Mouse (Mus musculus): ENCODE measurements around the gene Krit1. TPM values are rescaled to one million over a fixed set of nuclear protein-coding genes. Genes with fewer than 3 reads are reported as not detected.
A peak's percentile ranks its signal among the peaks of the same experiment; 100 is the strongest.

Gene Krit1
- polyA plus RNA-seq (2015; fragmentation: Nextera tagmentation; extraction: Ambion mirVana), result 18.2 and 19.8 TPM in 2 replicates

DNA sequence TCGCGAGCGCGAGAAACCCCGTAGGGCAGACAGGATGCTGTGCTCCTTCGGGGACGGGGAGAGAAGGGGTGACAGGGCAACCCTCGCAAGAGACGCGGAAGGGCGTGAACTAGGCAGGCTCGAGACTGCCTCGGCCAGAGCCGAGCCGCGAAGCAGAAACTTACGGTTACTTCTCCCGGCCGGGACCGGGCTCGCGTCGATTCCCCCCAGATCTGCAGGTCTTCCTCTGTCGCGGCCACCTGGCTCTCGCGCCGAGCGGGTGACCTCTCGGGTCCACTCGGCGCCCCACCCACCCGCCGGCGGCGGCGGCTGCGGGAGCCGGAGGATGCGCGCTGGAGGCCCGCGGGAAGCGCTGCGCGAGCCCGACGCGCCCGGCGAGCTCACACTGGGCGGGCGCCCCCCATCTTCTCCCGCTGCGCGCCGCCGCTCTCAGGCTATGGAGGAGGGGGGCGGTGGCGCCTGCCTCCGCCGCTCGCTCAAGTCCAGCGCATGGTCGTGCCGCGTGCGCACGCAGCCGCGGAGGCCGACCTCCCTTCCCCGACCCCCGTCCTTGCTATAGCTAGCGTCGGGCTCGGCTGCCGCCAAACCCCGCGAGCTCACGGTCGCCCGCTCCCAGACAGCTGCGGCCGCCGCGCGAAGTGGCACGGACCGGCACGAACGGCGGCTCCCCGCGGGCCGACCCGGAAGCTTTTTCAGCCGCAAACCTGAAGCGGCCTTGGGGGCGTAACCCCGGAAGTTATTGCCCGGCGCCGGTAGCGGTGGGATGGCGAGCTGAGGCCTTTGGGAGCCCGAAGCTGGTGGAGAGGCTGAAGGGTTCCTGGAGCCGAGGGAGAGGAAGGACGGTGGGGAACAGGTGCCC is at the start of gene Krit1, which contains the start of gene Ankib1:
Krit1 (plus strand) TSS at position 752 of the 859 bp plus-strand sequence.
Ankib1 (minus strand) TSS at position 493 of the 859 bp plus-strand sequence.
- H3K36me3 ChIP-seq (ENCODE audit: control insufficient read depth, insufficient read depth, low read length), result no peaks in the 10 kb centered on the region
- peak within 1 kb of the TSS; percentile 77 for H3K4me2 ChIP-seq (replicated peaks; ENCODE audit: low read depth)
- peak within 1 kb of the TSS; percentile 83 for H3K9ac ChIP-seq (ENCODE audit: low read length)
- H3K4me1 ChIP-seq (replicated peaks; ENCODE audit: control insufficient read depth, insufficient read depth), result no peaks in the 10 kb centered on the region
- under 1% methylated on average over 75 of the region's 109 CpGs for WGBS
- TF ChIP-seq EP300 (optimal IDR thresholded peaks at IDR 0.05) (no peak), CTCF (IDR thresholded peaks at IDR 0.05; ENCODE audit: low read depth) (0 out of 2 replicates have a peak, but pooled peaks have one; percentile 2)
- ATAC-seq (ENCODE audit: low FRiP score, low TSS enrichment) (peak; percentile 94), DNase-seq (ENCODE audit: low spot score) (peak; percentile 90)
- H3K27me3 ChIP-seq (ENCODE audit: control insufficient read depth, insufficient read depth, low read length), result no peaks in the 10 kb centered on the region
- peak within 1 kb of the TSS; percentile 93 for H3K27ac ChIP-seq (replicated peaks)
- peak within 1 kb of the TSS; percentile 87 for H3K4me3 ChIP-seq (ENCODE audit: low read depth, low read length)
- H3K9me3 ChIP-seq (ENCODE audit: control insufficient read depth, low read length), result no peaks in the 10 kb centered on the region

DNA sequence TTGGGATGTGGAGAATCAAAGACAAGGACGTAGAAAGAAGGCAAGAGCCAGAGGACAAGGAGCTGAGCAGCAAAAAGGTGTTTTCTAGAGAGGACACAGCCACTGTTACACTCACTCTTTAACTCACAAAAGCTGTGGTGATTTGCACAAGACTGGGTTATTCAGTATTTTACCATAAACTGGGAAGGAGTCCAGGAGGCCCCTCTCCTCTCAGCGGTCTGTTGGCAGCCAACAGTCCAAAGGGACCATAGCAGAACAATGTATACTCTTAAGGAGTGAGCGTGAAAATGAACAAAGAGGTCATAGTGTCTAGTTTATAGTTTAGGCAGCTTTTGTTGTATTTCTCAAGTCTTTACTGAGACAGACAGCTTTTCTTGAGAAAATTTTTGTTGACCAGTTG is 31.5 kb upstream of the Krit1 start:
- Histone ChIP-seq H3K27ac (replicated peaks) (no peak overlapping the region), H3K9me3 (ENCODE audit: control insufficient read depth, low read length) (no peaks in the 10 kb centered on the region), H3K36me3 (ENCODE audit: control insufficient read depth, insufficient read depth, low read length) (no peaks in the 10 kb centered on the region), H3K9ac (ENCODE audit: low read length) (no peak overlapping the region), H3K27me3 (ENCODE audit: control insufficient read depth, insufficient read depth, low read length) (no peaks in the 10 kb centered on the region), H3K4me2 (replicated peaks; ENCODE audit: low read depth) (no peak overlapping the region), H3K4me3 (ENCODE audit: low read depth, low read length) (no peak overlapping the region), H3K4me1 (replicated peaks; ENCODE audit: control insufficient read depth, insufficient read depth) (no peaks in the 10 kb centered on the region)
- WGBS, result 67% methylated on average over 3 of the region's 3 CpGs
- no peak for TF ChIP-seq EP300 (optimal IDR thresholded peaks at IDR 0.05)
- no peak for TF ChIP-seq CTCF (IDR thresholded peaks at IDR 0.05; ENCODE audit: low read depth)
- ATAC-seq (ENCODE audit: low FRiP score, low TSS enrichment) (no peak), DNase-seq (ENCODE audit: low spot score) (no peak)

DNA sequence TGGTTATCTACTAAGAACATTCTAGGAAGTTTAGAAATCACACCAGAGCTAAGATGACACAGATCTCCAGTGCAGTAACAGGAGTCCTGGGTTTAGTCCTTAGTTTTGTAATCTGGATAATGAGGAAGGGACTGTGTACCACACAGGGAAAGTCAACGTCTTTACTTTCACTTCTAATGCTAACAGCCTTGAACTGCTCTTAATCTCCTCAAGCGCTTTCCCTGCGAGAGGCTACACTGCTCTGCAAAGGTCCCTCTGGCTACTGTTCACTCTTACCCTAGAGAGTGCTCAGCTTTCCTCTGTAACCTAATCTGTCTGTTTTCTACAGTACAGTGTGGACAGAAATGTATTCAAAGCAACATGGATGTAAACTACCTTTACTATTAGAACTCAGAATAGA is 31.0 kb upstream of the Krit1 start:
- WGBS, result 49% methylated on average over 3 of the region's 3 CpGs
- Histone ChIP-seq H3K4me2 (replicated peaks; ENCODE audit: low read depth) (no peak overlapping the region), H3K36me3 (ENCODE audit: control insufficient read depth, insufficient read depth, low read length) (no peaks in the 10 kb centered on the region), H3K4me3 (ENCODE audit: low read depth, low read length) (no peak overlapping the region), H3K4me1 (replicated peaks; ENCODE audit: control insufficient read depth, insufficient read depth) (no peaks in the 10 kb centered on the region), H3K9ac (ENCODE audit: low read length) (no peak overlapping the region), H3K9me3 (ENCODE audit: control insufficient read depth, low read length) (no peaks in the 10 kb centered on the region), H3K27ac (replicated peaks) (no peak overlapping the region), H3K27me3 (ENCODE audit: control insufficient read depth, insufficient read depth, low read length) (no peaks in the 10 kb centered on the region)
- DNase-seq (ENCODE audit: low spot score), result no peak
- TF ChIP-seq CTCF (IDR thresholded peaks at IDR 0.05; ENCODE audit: low read depth), result no peak
- TF ChIP-seq EP300 (optimal IDR thresholded peaks at IDR 0.05), result no peak
- ATAC-seq (ENCODE audit: low FRiP score, low TSS enrichment), result peak; percentile 76; the same call in 1 of the 2 replicates

DNA sequence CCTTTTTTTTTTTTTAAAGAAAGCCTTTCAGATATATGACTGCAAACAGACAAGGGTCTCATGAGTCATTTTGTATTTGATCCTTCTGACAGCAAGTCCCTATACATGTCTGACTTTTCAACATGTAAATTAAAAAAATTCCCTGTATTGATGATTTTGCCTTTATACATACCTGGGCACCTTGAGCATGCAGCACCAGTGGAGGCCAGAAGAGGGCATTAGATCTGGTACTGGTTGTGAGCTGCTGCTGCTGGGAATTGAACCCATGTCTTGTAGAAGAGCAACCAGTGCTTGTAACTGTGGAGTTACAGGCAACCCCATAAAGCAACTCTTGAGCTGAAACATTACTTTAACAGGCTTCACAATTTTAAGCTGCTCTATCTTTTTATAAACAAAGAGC is 20.3 kb upstream of the Krit1 start:
- TF ChIP-seq EP300 (optimal IDR thresholded peaks at IDR 0.05) (no peak), CTCF (IDR thresholded peaks at IDR 0.05; ENCODE audit: low read depth) (peak; percentile 54)
- DNase-seq (ENCODE audit: low spot score), result peak; percentile 21
- H3K27ac ChIP-seq (replicated peaks), result no peak overlapping the region

DNA sequence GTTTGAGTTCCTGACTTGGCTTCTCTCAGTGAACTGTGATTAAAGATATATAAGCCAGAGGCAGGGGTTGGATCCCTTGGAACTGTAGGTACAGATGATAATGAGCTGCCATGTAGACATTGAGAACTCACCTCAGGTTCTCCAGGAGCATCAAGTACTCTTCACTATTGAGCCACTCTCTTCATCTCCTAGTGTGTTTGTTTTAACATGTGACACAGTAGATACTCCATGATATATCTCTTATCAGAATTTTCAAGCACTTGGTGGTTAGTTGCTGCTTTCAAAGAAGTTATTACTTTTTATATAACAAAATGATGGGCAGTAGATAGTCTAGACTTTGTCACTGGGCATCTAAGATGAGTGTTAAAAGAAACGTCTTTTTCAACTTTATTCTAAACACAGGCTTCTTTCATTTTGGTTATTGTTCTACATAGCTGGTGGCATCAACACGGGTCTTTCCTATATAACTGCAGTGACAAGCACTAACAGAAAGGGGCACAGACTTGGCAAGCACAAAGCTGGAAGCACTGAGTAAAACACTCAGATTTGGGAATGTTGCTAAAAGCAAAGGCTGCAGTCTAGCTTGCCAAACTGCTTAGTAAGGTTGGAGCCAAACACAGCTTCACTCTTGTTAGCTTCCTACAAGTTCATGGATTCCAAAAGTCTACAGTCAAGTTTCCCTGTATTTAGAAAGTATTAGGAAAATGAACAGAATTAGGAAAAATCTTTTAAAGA is 18.9 kb upstream of the Krit1 start:
- no peaks in the 10 kb centered on the region for H3K27me3 ChIP-seq (ENCODE audit: control insufficient read depth, insufficient read depth, low read length)
- no peak overlapping the region for H3K4me3 ChIP-seq (ENCODE audit: low read depth, low read length)
- DNase-seq (ENCODE audit: low spot score), result no peak
- no peak overlapping the region for H3K4me2 ChIP-seq (replicated peaks; ENCODE audit: low read depth)
- no peaks in the 10 kb centered on the region for H3K36me3 ChIP-seq (ENCODE audit: control insufficient read depth, insufficient read depth, low read length)
- ATAC-seq (ENCODE audit: low FRiP score, low TSS enrichment), result no peak
- no peaks in the 10 kb centered on the region for H3K9me3 ChIP-seq (ENCODE audit: control insufficient read depth, low read length)
- H3K4me1 ChIP-seq (replicated peaks; ENCODE audit: control insufficient read depth, insufficient read depth), result no peaks in the 10 kb centered on the region
- no peak overlapping the region for H3K27ac ChIP-seq (replicated peaks)
- 73% methylated on average over 2 of the region's 2 CpGs for WGBS
- H3K9ac ChIP-seq (ENCODE audit: low read length), result no peak overlapping the region
- TF ChIP-seq EP300 (optimal IDR thresholded peaks at IDR 0.05) (no peak), CTCF (IDR thresholded peaks at IDR 0.05; ENCODE audit: low read depth) (no peak)

More for the DNA sequence above, 20.3 kb upstream of the Krit1 start:
- Histone ChIP-seq H3K4me3 (ENCODE audit: low read depth, low read length) (no peak overlapping the region), H3K27me3 (ENCODE audit: control insufficient read depth, insufficient read depth, low read length) (no peaks in the 10 kb centered on the region), H3K36me3 (ENCODE audit: control insufficient read depth, insufficient read depth, low read length) (no peaks in the 10 kb centered on the region), H3K4me2 (replicated peaks; ENCODE audit: low read depth) (no peak overlapping the region), H3K4me1 (replicated peaks; ENCODE audit: control insufficient read depth, insufficient read depth) (no peaks in the 10 kb centered on the region), H3K9ac (ENCODE audit: low read length) (no peak overlapping the region), H3K9me3 (ENCODE audit: control insufficient read depth, low read length) (no peaks in the 10 kb centered on the region)
- ATAC-seq (ENCODE audit: low FRiP score, low TSS enrichment), result no peak
